ENCODE assay signal across 16 mouse cellular contexts in genomic region chr16:55841506-55841905, GRCm38 (mm10).
"Had no signal": no experiment of that assay in that cellular context is flagged by ENCODE, and none has a peak within 500 bp of the region (broad histone marks: within the 10 kb centered on the region; RNA-seq: fewer than 3 reads in every experiment).

No protein-coding gene starts in this region.

- H3K4me1 ChIP-seq: stomach, embryonic 15.5 days had no signal

- H3K4me2 ChIP-seq: neural tube, embryonic 13.5 days; neural tube, embryonic 15.5 days; stomach, embryonic 15.5 days had no signal

- H3K9me3 ChIP-seq: stomach, embryonic 15.5 days had no signal

- DNase-seq: retina, postnatal 1 day; right cerebral cortex, adult 18-20 months; right cerebral cortex, postnatal 14 days; right cerebral cortex, postnatal 25 days; right cerebral cortex, postnatal 4 days; spleen, adult 18-20 months; thymus, adult 18-20 months; thymus, adult 2 months; thymus, postnatal 14 days; thymus, postnatal 25 days; thymus, postnatal 36 days; thymus, postnatal 4 days had no signal

- H3K4me3 ChIP-seq: neural tube, embryonic 13.5 days; neural tube, embryonic 15.5 days; stomach, embryonic 15.5 days had no signal

- H3K27me3 ChIP-seq: neural tube, embryonic 13.5 days; neural tube, embryonic 15.5 days; stomach, embryonic 15.5 days had no signal

- H3K27ac ChIP-seq: neural tube, embryonic 13.5 days; neural tube, embryonic 15.5 days; stomach, embryonic 15.5 days; stomach, postnatal 0 days had no signal

- H3K9ac ChIP-seq: neural tube, embryonic 13.5 days; neural tube, embryonic 15.5 days; stomach, embryonic 15.5 days had no signal

- H3K36me3 ChIP-seq: stomach, embryonic 15.5 days had no signal
